Mouse (Mus musculus) heart, embryonic 13.5 days (tissue): Measurements from ENCODE around the gene AC124502.3. TPM values are rescaled to one million over a fixed set of nuclear protein-coding genes. Genes with fewer than 3 reads are reported as not detected.
"Not testable (repeated sequence)": the region's sequence is repeated elsewhere in the genome, so short reads cannot be mapped to it uniquely, and the experiment has no call there.

ENCODE experiments used
- ATAC-seq: fragments of 200-750 bp; cut with Nextera tagmentation; 2 replicates; pipeline ENCODE4 v1.8.0; 2017; ENCODE audit warnings: moderate TSS enrichment; ENCODE audit not compliant: insufficient number of reproducible peaks, low FRiP score, low TSS enrichment; ENCODE audit errors: extremely low read depth
- H3K27ac ChIP-seq: fragments of 300-500 bp; sonication (generic); replicated peaks from 2 replicates; pipeline ENCODE4 v1.5.1; 2015; ENCODE audit warnings: moderate library complexity, mild to moderate bottlenecking, inconsistent platforms
- H3K27me3 ChIP-seq: fragments of 300-500 bp; sonication (generic); replicated peaks from 2 replicates; pipeline ENCODE4 v1.6.1; 2015; ENCODE audit warnings: mild to moderate bottlenecking, inconsistent platforms
- H3K36me3 ChIP-seq: fragments of 300-500 bp; sonication (generic); 2 replicates; pipeline ENCODE4 v1.6.1; 2015; ENCODE audit warnings: mild to moderate bottlenecking, inconsistent platforms
- H3K4me1 ChIP-seq: fragments of 300-500 bp; sonication (generic); 2 replicates; pipeline ENCODE4 v1.6.1; 2015; ENCODE audit warnings: inconsistent platforms
- H3K4me2 ChIP-seq: fragments of 300-500 bp; sonication (generic); 2 replicates; pipeline ENCODE4 v1.6.1; 2015; ENCODE audit warnings: inconsistent platforms, mild to moderate bottlenecking, moderate library complexity
- H3K4me3 ChIP-seq: fragments of 300-500 bp; sonication (generic); 2 replicates; pipeline ENCODE4 v1.5.1; 2015; ENCODE audit warnings: moderate library complexity, mild to moderate bottlenecking, inconsistent platforms
- H3K9ac ChIP-seq: fragments of 300-500 bp; sonication (generic); 2 replicates; pipeline ENCODE4 v1.6.1; 2015; ENCODE audit warnings: inconsistent platforms, mild to moderate bottlenecking, moderate library complexity
- H3K9me3 ChIP-seq: fragments of 300-500 bp; sonication (generic); 2 replicates; pipeline ENCODE4 v1.6.1; 2016; ENCODE audit warnings: inconsistent platforms
- WGBS: fragments of 180-500 bp; shearing (Covaris S2); methylation state at CpG from one replicate; pipeline ENCODE4 v1.1.7; 2015; ENCODE audit warnings: mixed read lengths; 5-methylcytosine and 5-hydroxymethylcytosine counted together
- polyA plus RNA-seq: library from polyadenylated mRNA; unstranded; fragments of >200 nt; fragmentation: Nextera tagmentation; extraction: Ambion mirVana; gene quantifications from 2 replicates; pipeline ENCODE4 v1.2.1, GENCODE M21; 2015

AC124502.3 gene
- polyA plus RNA-seq, 1 experiment from 2014 or later = 1.4 TPM

GRCm38 (mm10) chr19:5086533-5086932 is 47.8 kb downstream of the AC124502.3 start:
- H3K4me1 ChIP-seq = peaks cover 27% of the 10 kb centered on the region
- 51% methylated on average over 4 of the region's 4 CpGs for WGBS
- not testable (repeated sequence) for H3K9ac ChIP-seq, H3K4me2 ChIP-seq, H3K27ac ChIP-seq, H3K9me3 ChIP-seq, ATAC-seq, H3K4me3 ChIP-seq
- H3K27me3 ChIP-seq = peaks cover 53% of the 10 kb centered on the region
- H3K36me3 ChIP-seq = peaks cover 21% of the 10 kb centered on the region

GRCm38 (mm10) chr19:5087884-5088728 is 49.4 kb downstream of the AC124502.3 start, which contains the start of gene Yif1a:
Yif1a (plus strand) TSS chr19:5088538.
- under 1% methylated on average over 58 of the region's 58 CpGs for WGBS
- Histone ChIP-seq H3K9ac (peak within 1 kb of the TSS; percentile 93), H3K4me1 (peaks cover 27% of the 10 kb centered on the region), H3K9me3 (no peaks in the 10 kb centered on the region), H3K27ac (peak within 1 kb of the TSS; percentile 79), H3K4me2 (peak within 1 kb of the TSS; percentile 82), H3K4me3 (peak within 1 kb of the TSS; percentile 89), H3K36me3 (peaks cover 37% of the 10 kb centered on the region), H3K27me3 (peaks cover 38% of the 10 kb centered on the region)
- ATAC-seq = peak; percentile 79

DNA sequence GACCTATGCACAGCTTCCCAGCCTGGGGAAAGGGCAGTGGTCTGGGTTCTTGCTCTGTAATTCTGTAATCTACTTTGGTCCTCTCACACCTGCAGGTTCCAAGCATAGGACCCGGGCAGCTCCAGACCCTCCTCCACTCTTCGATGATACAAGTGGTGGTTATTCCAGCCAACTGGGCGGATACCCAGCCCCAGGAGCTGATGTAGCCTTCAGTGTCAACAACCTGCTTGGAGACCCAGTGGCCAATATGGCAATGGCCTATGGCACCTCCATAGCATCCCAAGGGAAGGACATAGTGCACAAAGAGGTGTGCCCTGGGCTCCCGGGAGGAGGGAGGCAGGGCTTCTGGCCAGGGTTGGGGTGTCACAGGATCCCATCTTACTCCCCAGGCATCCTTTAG is 50.6 kb downstream of the AC124502.3 start:
- Histone ChIP-seq H3K27me3 (peaks cover 26% of the 10 kb centered on the region), H3K9ac (peak overlapping the region; percentile 93), H3K4me2 (peak overlapping the region; percentile 82), H3K36me3 (peaks cover 42% of the 10 kb centered on the region), H3K27ac (no peak overlapping the region), H3K4me3 (peak overlapping the region; percentile 89), H3K9me3 (no peaks in the 10 kb centered on the region), H3K4me1 (peaks cover 36% of the 10 kb centered on the region)
- ATAC-seq = no peak
- WGBS = 81% methylated on average over 4 of the region's 4 CpGs

DNA sequence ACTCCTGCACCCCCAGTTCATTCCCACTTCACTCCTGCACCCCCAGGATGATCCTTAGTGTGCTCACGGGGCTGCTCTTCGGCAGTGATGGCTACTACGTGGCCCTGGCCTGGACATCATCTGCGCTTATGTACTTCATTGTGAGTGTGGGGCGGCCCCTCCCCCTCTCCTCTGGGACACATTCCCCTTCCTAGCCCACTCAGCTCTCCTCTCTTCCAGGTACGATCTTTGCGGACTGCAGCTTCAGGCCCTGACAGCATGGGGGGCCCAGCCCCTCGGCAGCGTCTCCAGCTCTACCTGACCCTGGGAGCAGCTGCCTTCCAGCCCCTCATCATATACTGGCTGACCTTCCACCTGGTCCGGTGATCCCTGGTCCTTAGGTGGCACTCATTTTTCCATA is 53.4 kb downstream of the AC124502.3 start:
- Histone ChIP-seq H3K4me1 (peaks cover 50% of the 10 kb centered on the region), H3K27ac (no peak overlapping the region), H3K4me2 (no peak overlapping the region), H3K9ac (no peak overlapping the region), H3K9me3 (no peaks in the 10 kb centered on the region), H3K36me3 (peaks cover 42% of the 10 kb centered on the region), H3K27me3 (peaks cover 10% of the 10 kb centered on the region; the same call in 1 of the 2 replicates), H3K4me3 (no peak overlapping the region)
- WGBS = 81% methylated on average over 10 of the region's 10 CpGs
- no peak for ATAC-seq

GRCm38 (mm10) chr19:5093481-5094242 is 55.0 kb downstream of the AC124502.3 start:
- H3K4me1 ChIP-seq = peaks cover 59% of the 10 kb centered on the region
- H3K36me3 ChIP-seq = peaks cover 42% of the 10 kb centered on the region
- ATAC-seq = no peak; the same call in 1 of the 2 replicates
- 70% methylated on average over 12 of the region's 12 CpGs for WGBS
- no peak overlapping the region for H3K4me3 ChIP-seq
- no peaks in the 10 kb centered on the region for H3K9me3 ChIP-seq
- no peak overlapping the region for H3K27ac ChIP-seq
- peak overlapping the region; percentile 17; the same call in 1 of the 2 replicates for H3K9ac ChIP-seq
- peaks cover 15% of the 10 kb centered on the region; the same call in 1 of the 2 replicates for H3K27me3 ChIP-seq
- H3K4me2 ChIP-seq = no peak overlapping the region

DNA sequence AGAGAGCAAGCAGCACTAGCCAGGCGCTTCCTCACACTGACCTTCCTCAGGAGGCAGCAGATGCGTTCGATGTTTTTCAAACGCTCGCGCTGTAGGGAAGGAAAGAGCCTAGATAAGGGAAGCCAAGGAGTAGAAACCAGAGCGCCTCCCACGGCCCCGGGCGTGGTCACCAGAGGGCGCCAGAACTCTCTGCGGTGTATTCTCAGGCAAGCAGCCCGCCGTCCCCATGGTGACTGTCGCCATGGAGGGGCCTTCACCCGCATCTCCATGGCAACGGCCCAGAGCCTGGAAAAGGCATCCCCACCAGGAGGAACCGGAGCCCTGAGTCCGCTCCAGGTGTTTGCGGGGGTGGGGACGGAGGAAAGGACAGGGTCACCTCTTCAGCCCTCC is 55.5 kb downstream of the AC124502.3 start:
- Histone ChIP-seq H3K4me1 (peaks cover 60% of the 10 kb centered on the region), H3K9ac (peak overlapping the region; percentile 17; the same call in 1 of the 2 replicates)

GRCm38 (mm10) chr19:5094746-5095417 is 56.2 kb downstream of the AC124502.3 start:
- no peak for ATAC-seq
- H3K9me3 ChIP-seq = no peaks in the 10 kb centered on the region
- H3K36me3 ChIP-seq = peaks cover 48% of the 10 kb centered on the region
- no peak overlapping the region for H3K27ac ChIP-seq
- H3K4me2 ChIP-seq = no peak overlapping the region
- H3K4me3 ChIP-seq = no peak overlapping the region
- WGBS = 37% methylated on average over 11 of the region's 11 CpGs
- H3K9ac ChIP-seq = 0 out of 2 replicates have a peak overlapping the region, but pooled peaks have one; percentile 28
- peaks cover 56% of the 10 kb centered on the region for H3K4me1 ChIP-seq
- peaks cover 15% of the 10 kb centered on the region; the same call in 1 of the 2 replicates for H3K27me3 ChIP-seq

More for the DNA sequence above, 55.5 kb downstream of the AC124502.3 start:
- Histone ChIP-seq H3K4me2 (no peak overlapping the region), H3K4me3 (no peak overlapping the region), H3K27me3 (peaks cover 15% of the 10 kb centered on the region; the same call in 1 of the 2 replicates), H3K9me3 (no peaks in the 10 kb centered on the region), H3K36me3 (peaks cover 46% of the 10 kb centered on the region), H3K27ac (no peak overlapping the region)
- ATAC-seq = peak; percentile 35; the same call in 1 of the 2 replicates
- whole genome bisulfite sequencing = 0% methylated on average over 21 of the region's 21 CpGs

GRCm38 (mm10) chr19:5095887-5096474 is 57.3 kb downstream of the AC124502.3 start:
- Histone ChIP-seq H3K36me3 (peaks cover 48% of the 10 kb centered on the region), H3K4me3 (no peak overlapping the region), H3K9ac (peak overlapping the region; percentile 34), H3K27me3 (peaks cover 15% of the 10 kb centered on the region; the same call in 1 of the 2 replicates), H3K4me2 (peak overlapping the region; percentile 93; the same call in 1 of the 2 replicates), H3K9me3 (no peaks in the 10 kb centered on the region), H3K27ac (no peak overlapping the region), H3K4me1 (peaks cover 65% of the 10 kb centered on the region)
- no peak for ATAC-seq
- WGBS = 6% methylated on average over 9 of the region's 9 CpGs

GRCm38 (mm10) chr19:5097521-5098362 is 59.1 kb downstream of the AC124502.3 start:
- WGBS = 5% methylated on average over 30 of the region's 31 CpGs
- H3K36me3 ChIP-seq = peaks cover 48% of the 10 kb centered on the region
- no peaks in the 10 kb centered on the region for H3K9me3 ChIP-seq
- peak overlapping the region; percentile 58 for H3K4me3 ChIP-seq
- H3K27ac ChIP-seq = no peak overlapping the region
- peak overlapping the region; percentile 93 for H3K4me2 ChIP-seq
- H3K9ac ChIP-seq = peak overlapping the region; percentile 89
- no peak for ATAC-seq
- H3K4me1 ChIP-seq = peaks cover 68% of the 10 kb centered on the region
- H3K27me3 ChIP-seq = peaks cover 15% of the 10 kb centered on the region; the same call in 1 of the 2 replicates
